Mouse (Mus musculus): ENCODE data around the gene Tmem87b.

DNA sequence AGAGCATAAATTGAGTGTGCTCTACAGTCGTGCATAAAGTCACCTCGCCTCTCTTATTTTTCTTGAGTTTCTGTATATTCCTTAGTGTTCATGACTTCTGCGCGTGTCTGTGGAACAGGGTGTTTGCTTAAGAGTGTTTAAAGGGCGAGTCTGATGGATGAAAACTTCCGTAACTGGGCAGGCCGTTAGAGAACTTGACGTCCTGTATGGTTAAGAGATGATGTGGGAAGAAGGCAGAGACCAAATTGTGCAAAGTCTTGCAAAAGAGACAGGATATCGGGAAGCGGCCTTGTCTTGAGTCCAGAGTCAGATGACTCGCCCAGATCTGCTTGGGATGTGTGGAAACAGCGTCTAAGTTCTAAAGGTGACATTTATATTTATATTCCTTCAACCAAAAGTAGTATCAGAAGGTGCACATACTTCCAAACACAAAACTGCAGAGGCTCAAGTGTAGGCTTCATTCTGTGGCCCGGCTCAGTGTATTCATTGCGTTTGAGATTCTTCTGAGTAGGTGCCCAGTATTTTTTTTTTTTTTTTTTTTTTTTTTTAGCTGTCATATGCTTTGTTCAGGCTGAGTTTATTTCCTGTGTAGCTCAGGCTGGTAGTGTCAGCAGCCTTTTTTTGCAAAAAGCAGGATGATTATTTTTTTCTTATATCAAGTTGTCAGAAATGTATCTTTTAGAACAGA, 1.2 kb downstream of the Tmem87b start:
- TF ChIP-seq EP300 (optimal IDR thresholded peaks at IDR 0.05) (no peak), CTCF (IDR thresholded peaks at IDR 0.05; ENCODE audit: low read depth) (no peak)
